Mouse (Mus musculus) myocyte (in vitro differentiated cells): ENCODE results near the gene Clns1a. TPM values are rescaled to one million over a fixed set of nuclear protein-coding genes. Genes with fewer than 3 reads are reported as not detected.

Source experiments
- H3K27me3 ChIP-seq: one replicate; pipeline ENCODE4 v1.6.1; 2011; ENCODE audit not compliant: control insufficient read depth, insufficient read depth, insufficient read length
- H3K36me3 ChIP-seq: one replicate; pipeline ENCODE4 v1.6.1; 2011; ENCODE audit not compliant: control insufficient read depth, insufficient read depth
- H3K4me2 ChIP-seq: one replicate; pipeline ENCODE4 v1.6.1; 2011; ENCODE audit warnings: low read depth, control low read depth
- H3K4me3 ChIP-seq: one replicate; pipeline ENCODE4 v1.5.1; 2011; ENCODE audit warnings: mild to moderate bottlenecking, control low read depth, moderate library complexity
- H3K79me2 ChIP-seq: one replicate; pipeline ENCODE4 v1.6.1; 2011; ENCODE audit not compliant: control insufficient read depth, insufficient read depth
- H3ac ChIP-seq: one replicate; pipeline ENCODE4 v1.6.1; 2011; ENCODE audit not compliant: control insufficient read depth, insufficient read length
- CEBPB ChIP-seq: IDR thresholded peaks from 2 replicates; pipeline ENCODE4 v1.6.1; 2011; ENCODE audit warnings: mild to moderate bottlenecking, moderate library complexity; ENCODE audit not compliant: poor library complexity, insufficient read depth, severe bottlenecking
- E2F4 ChIP-seq: IDR thresholded peaks from one replicate; pipeline ENCODE4 v1.6.1; 2011; ENCODE audit warnings: mild to moderate bottlenecking, control low read depth, moderate library complexity; ENCODE audit not compliant: insufficient read depth
- MAX ChIP-seq: IDR thresholded peaks from one replicate; pipeline ENCODE4 v1.6.1; 2011; ENCODE audit warnings: low read depth, mild to moderate bottlenecking, control low read depth
- MYOD1 ChIP-seq, 3 experiments: IDR thresholded peaks; one replicate each; pipeline ENCODE4 v1.6.1; 2011; ENCODE audit warnings: control low read depth in 2 of 3, low read depth in 2 of 3, mild to moderate bottlenecking in 2 of 3, moderate library complexity in 1 of 3; ENCODE audit not compliant: insufficient read length in 2 of 3, control insufficient read depth in 1 of 3
- MYOG ChIP-seq, 3 experiments: IDR thresholded peaks; one replicate each; pipeline ENCODE4 v1.6.1; 2011; ENCODE audit warnings: control low read depth in 2 of 3, low read depth in 2 of 3, mild to moderate bottlenecking in 2 of 3; ENCODE audit not compliant: insufficient read length in 2 of 3, control insufficient read depth in 1 of 3, insufficient read depth in 1 of 3
- POLR2A ChIP-seq: IDR thresholded peaks from one replicate; pipeline ENCODE4 v1.6.1; 2011; ENCODE audit warnings: low read depth, mild to moderate bottlenecking, control low read depth, moderate library complexity; ENCODE audit not compliant: insufficient read length
- POLR2AphosphoS2 ChIP-seq: IDR thresholded peaks from one replicate; pipeline ENCODE4 v1.6.1; 2011; ENCODE audit warnings: low read depth, control low read depth; ENCODE audit not compliant: insufficient read length
- REST ChIP-seq: IDR thresholded peaks from one replicate; pipeline ENCODE4 v1.6.1; 2011; ENCODE audit warnings: mild to moderate bottlenecking, control low read depth, moderate library complexity; ENCODE audit not compliant: insufficient read depth, insufficient read length
- SRF ChIP-seq: IDR thresholded peaks from one replicate; pipeline ENCODE4 v1.6.1; 2011; ENCODE audit warnings: low read depth; ENCODE audit not compliant: control insufficient read depth, insufficient read length
- TCF12 ChIP-seq: IDR thresholded peaks from one replicate; pipeline ENCODE4 v1.6.1; 2011; ENCODE audit warnings: mild to moderate bottlenecking, control low read depth; ENCODE audit not compliant: poor library complexity, insufficient read depth, severe bottlenecking
- TCF3 ChIP-seq: IDR thresholded peaks from one replicate; pipeline ENCODE4 v1.6.1; 2011; ENCODE audit warnings: low read depth, control low read depth; ENCODE audit not compliant: insufficient read length
- USF1 ChIP-seq: IDR thresholded peaks from one replicate; pipeline ENCODE4 v1.6.1; 2011; ENCODE audit warnings: low read depth, mild to moderate bottlenecking, control low read depth, moderate library complexity
- polyA plus RNA-seq: library from polyadenylated mRNA; unstranded; fragments of >200 nt; fragmentation: generic; extraction: Trizol; gene quantifications from one replicate; pipeline ENCODE4 v1.2.1, GENCODE M21; 2012; ENCODE audit warnings: missing spikeins

Gene Clns1a
- polyA plus RNA-seq, 1 experiment: 56.3 TPM

DNA sequence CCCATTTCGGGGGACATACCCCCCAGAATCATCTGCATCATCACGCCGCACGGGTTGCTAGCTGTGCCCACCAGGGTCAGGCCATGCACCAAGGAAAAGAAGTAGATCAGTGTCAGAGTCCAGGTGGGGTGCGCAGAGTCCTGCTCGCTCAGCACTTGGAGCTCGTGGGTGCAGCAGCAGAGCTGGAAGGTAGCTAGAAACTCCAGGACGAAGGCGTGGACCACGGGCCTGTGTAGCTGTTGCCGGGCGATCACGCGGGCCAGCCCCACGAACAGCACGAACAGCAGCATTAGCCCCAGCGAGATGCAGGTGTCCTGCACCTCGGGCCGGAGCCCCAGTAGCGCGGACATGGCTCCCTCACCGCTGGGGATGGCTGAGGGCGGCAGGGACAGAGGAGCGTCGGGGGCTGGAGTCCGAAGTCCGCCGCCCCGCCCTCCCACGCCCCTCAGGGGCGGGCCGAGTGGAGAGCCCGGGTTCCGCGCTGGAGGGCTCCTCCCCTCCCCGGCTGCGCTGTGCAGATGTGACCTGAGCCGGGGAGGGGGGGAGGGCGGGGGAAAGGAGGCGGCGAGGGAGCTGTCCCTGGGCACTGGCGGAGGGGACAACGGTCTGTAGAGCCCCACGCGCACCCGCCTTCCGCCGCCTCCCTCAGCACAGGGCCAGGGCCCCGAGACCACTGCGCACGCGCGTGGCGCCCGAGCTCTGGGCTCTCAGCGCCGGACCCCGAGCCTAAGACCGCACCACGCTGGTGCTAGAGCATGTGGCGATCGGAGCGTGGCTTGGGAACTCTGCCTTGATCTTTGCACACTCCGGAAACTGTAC, 41.4 kb downstream of the Clns1a start, which contains the start of gene Aqp11:
Gene Aqp11, minus strand, starts transcription at position 652 of the 819 bp plus-strand sequence.
- Histone ChIP-seq H3ac (peak within 1 kb of the TSS; percentile 40), H3K4me2 (peak within 1 kb of the TSS; percentile 95), H3K79me2 (no peaks in the 10 kb centered on the region), H3K36me3 (no peaks in the 10 kb centered on the region), H3K4me3 (peak within 1 kb of the TSS; percentile 28), H3K27me3 (no peaks in the 10 kb centered on the region)
- no peak for TF ChIP-seq TCF3
- peak; percentile 55 for TF ChIP-seq POLR2A

DNA sequence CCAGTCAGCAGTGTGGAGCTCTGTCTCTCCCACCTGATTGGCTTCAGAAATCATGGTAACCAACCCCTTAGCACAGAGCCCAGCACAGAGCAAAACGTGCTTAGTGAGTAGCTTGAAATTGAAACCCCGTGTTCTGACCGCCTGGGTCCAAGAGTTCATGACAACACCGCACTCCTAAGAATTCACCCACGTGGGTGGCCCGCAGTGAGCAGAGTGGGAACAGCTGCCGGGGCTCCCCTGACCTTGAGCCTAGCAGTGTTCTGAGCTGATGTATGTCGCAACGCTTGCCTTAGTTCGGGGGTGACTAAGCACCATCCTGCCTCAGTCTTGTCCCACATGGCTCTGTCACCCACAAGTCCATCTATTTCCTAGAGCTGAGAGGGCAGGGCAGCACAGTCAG, 44.5 kb downstream of the Clns1a start:
- Histone ChIP-seq H3K36me3 (no peaks in the 10 kb centered on the region), H3K4me3 (no peak overlapping the region)

DNA sequence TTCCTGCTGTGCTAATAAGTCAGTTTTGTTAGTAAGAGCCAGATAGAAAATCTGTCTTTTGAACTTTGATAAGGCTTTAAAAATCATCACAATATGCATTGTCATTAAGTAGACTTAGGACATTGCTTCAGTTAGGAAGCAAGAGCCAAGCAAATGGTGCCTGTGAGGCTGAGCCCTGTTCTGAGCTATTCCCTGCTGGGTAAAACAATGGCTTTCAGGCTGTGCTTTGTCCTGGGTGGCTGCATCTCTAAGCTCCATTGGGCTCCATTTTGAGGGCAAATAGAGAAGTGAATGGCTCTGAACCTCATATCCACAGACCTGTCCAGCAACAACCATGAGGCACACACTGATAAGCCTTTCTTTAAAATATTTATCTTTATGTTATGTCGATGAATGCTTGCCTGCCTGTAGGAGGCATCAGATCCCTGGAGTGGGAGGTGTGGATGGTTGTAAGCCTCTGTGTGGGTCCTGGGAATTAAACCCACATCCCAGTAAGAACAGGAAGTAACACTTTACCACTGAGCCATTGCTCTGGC, 45.4 kb downstream of the Clns1a start:
- Histone ChIP-seq H3K36me3 (no peaks in the 10 kb centered on the region), H3ac (no peak overlapping the region), H3K4me3 (no peak overlapping the region), H3K27me3 (no peaks in the 10 kb centered on the region), H3K79me2 (no peaks in the 10 kb centered on the region), H3K4me2 (no peak overlapping the region)
- TF ChIP-seq POLR2AphosphoS2 (no peak), POLR2A (no peak), MYOD1 (IDR thresholded peaks at IDR 0.05; ENCODE audit: control insufficient read depth in 1 of 3, insufficient read length in 2 of 3, low read depth in 2 of 3) (no peak), TCF3 (no peak), MYOG (IDR thresholded peaks at IDR 0.05; ENCODE audit: control insufficient read depth in 1 of 3, insufficient read depth in 1 of 3, insufficient read length in 2 of 3, low read depth in 2 of 3) (no peak), TCF12 (no peak), REST (no peak), SRF (no peak), CEBPB (no peak), E2F4 (no peak), USF1 (no peak)

More for the DNA sequence above, 44.5 kb downstream of the Clns1a start:
- Histone ChIP-seq H3K4me2 (no peak overlapping the region), H3ac (no peak overlapping the region), H3K27me3 (no peaks in the 10 kb centered on the region), H3K79me2 (no peaks in the 10 kb centered on the region)
- TF ChIP-seq POLR2AphosphoS2: no peak
- TF ChIP-seq MYOD1 (IDR thresholded peaks at IDR 0.05; ENCODE audit: control insufficient read depth in 1 of 3, insufficient read length in 2 of 3, low read depth in 2 of 3): peak in 2 of 3 experiments; percentile 42 to 69
- TF ChIP-seq MYOG (IDR thresholded peaks at IDR 0.05; ENCODE audit: control insufficient read depth in 1 of 3, insufficient read depth in 1 of 3, insufficient read length in 2 of 3, low read depth in 2 of 3): peak in 2 of 3 experiments; percentile 48 to 57
- TF ChIP-seq TCF3: no peak

DNA sequence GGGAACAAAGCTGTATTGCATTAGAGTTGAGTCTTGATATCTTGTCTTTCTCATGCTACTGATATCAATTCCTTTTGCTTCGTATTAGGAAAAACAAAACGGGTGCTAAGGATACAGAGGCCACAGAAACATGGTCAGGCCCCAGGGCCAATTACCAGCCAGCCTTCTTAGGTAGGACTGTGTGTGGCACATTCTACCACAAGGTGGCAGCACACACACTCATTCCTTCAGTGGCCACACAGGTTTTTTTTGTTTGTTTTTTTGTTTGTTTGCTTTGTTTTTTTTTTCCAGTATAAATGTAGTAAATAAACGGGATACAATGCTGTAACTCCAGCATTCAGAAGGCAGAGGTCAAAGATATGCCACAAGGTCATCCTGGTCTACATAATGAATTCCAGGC, 48.9 kb downstream of the Clns1a start:
- no peak overlapping the region for H3K4me2 ChIP-seq
- H3K27me3 ChIP-seq: no peaks in the 10 kb centered on the region
- no peak overlapping the region for H3ac ChIP-seq
- TF ChIP-seq TCF12 (no peak), MYOG (IDR thresholded peaks at IDR 0.05; ENCODE audit: control insufficient read depth in 1 of 3, insufficient read depth in 1 of 3, insufficient read length in 2 of 3, low read depth in 2 of 3) (no peak), REST (no peak), SRF (no peak), MAX (no peak), CEBPB (no peak), USF1 (no peak), POLR2AphosphoS2 (no peak), POLR2A (no peak)
- no peaks in the 10 kb centered on the region for H3K79me2 ChIP-seq
- no peaks in the 10 kb centered on the region for H3K36me3 ChIP-seq
- H3K4me3 ChIP-seq: no peak overlapping the region

DNA sequence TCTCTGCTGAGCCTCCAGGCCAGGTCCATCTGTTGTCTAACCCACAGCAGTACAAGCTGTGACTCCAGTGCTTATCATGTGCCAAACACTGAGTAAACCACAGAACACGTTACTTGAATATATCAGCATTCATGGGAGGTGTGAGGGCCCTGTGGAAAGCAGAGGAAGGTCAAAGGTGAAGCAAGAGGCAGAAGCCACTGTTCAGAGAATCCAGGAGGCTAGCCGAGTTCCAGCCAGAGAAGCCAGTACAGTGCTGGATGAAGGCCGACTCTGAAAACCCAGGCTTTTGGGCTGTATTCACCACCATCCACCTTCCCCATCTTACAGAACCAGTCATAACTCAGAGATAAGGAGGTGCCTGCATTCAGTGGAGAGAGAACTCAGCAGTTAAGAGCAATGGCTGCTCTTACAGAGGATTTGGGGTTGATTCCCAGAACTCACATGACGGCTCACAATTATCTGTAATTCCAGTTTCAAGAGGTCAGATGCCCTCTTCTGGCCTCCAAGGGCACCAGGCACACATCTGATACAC, 50.8 kb downstream of the Clns1a start:
- H3K36me3 ChIP-seq: no peaks in the 10 kb centered on the region
- H3K79me2 ChIP-seq: no peaks in the 10 kb centered on the region
- no peaks in the 10 kb centered on the region for H3K27me3 ChIP-seq
- TF ChIP-seq MYOG (IDR thresholded peaks at IDR 0.05; ENCODE audit: control insufficient read depth in 1 of 3, insufficient read depth in 1 of 3, insufficient read length in 2 of 3, low read depth in 2 of 3) (no peak), REST (no peak), USF1 (no peak), SRF (no peak), POLR2AphosphoS2 (no peak), TCF3 (no peak), TCF12 (no peak), CEBPB (no peak), POLR2A (no peak), MYOD1 (IDR thresholded peaks at IDR 0.05; ENCODE audit: control insufficient read depth in 1 of 3, insufficient read length in 2 of 3, low read depth in 2 of 3) (no peak), E2F4 (no peak), MAX (no peak)
- no peak overlapping the region for H3K4me3 ChIP-seq
- no peak overlapping the region for H3K4me2 ChIP-seq
- no peak overlapping the region for H3ac ChIP-seq
